In the genomic region with DNA sequence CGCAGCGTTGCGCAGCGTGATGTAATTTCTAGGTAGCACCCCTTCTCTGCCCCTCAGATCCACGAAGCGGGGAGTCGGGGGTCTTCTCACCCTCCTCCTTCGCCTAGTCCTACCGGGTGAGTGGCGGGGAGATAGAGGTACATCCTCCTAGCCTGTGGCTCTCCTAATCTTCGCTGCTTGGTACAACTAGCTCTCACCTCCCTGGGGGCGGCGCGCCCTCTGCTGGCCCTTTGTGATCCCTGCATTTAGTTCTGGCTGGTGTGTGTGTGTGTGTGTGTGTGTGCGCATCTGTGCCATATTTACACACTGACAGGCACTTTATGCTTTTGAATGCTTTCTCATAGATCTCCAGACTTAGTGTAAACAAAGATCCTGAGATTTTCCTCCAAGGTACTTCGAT, we compare ENCODE assay signal across 8 mouse cellular contexts. TPM values are rescaled to one million over a fixed set of nuclear protein-coding genes. Genes with fewer than 3 reads are reported as not detected.
A peak's percentile ranks its signal among the peaks of the same experiment; 100 is the strongest.
DNase-seq lines count a peak whose midpoint lies in the region; ATAC-seq and TF ChIP-seq lines count a peak whose summit lies in the region.

No protein-coding gene starts in this region.

- H3K4me2 ChIP-seq in forebrain, embryonic 13.5 days, result peak overlapping the region; percentile 94
- H3K4me2 ChIP-seq in heart, postnatal 0 days (ENCODE audit: low read depth, low read length), result peak overlapping the region; percentile 76
- peak overlapping the region; percentile 95 for H3K4me2 ChIP-seq in neural tube, embryonic 15.5 days

- H3K9me3 ChIP-seq in forebrain, embryonic 13.5 days (replicated peaks), result 0 out of 2 replicates have a peak, but pooled peaks cover 6% of the 10 kb centered on the region
- H3K9me3 ChIP-seq in heart, postnatal 0 days (replicated peaks; ENCODE audit: control insufficient read depth, low read length), result no peaks in the 10 kb centered on the region
- no peaks in the 10 kb centered on the region for H3K9me3 ChIP-seq in neural tube, embryonic 15.5 days (replicated peaks)

- DNase-seq in CD4-positive, CD25-positive, alpha-beta regulatory T cell, adult 2 months (ENCODE audit: low read depth, low spot score), result peak; percentile 86
- peak; percentile 42 for DNase-seq in c-Kit-positive CD71-positive TER-119-negative erythroid progenitor cells, embryonic 14.5 days (ENCODE audit: low read depth)
- peak; percentile 79 for DNase-seq in heart, postnatal 0 days (ENCODE audit: low spot score)
- peak; percentile 32 for DNase-seq in large intestine, adult 2 months (ENCODE audit: low read depth, low spot score)
- peak; percentile 68 to 75 for DNase-seq in lung, adult 18-20 months
- peak; percentile 92 for DNase-seq in testis, postnatal 10 days (ENCODE audit: low spot score)

- no peaks in the 10 kb centered on the region for H3K36me3 ChIP-seq in forebrain, embryonic 13.5 days (ENCODE audit: poor library complexity, severe bottlenecking)
- no peaks in the 10 kb centered on the region for H3K36me3 ChIP-seq in heart, postnatal 0 days (replicated peaks; ENCODE audit: control insufficient read depth, insufficient read depth, low read length)
- H3K36me3 ChIP-seq in neural tube, embryonic 15.5 days, result no peaks in the 10 kb centered on the region

- H3K27me3 ChIP-seq in forebrain, embryonic 13.5 days, result 0 out of 2 replicates have a peak, but pooled peaks cover 2% of the 10 kb centered on the region
- H3K27me3 ChIP-seq in heart, postnatal 0 days (ENCODE audit: control insufficient read depth, insufficient read depth, low read length), result peaks cover 46% of the 10 kb centered on the region
- 0 out of 2 replicates have a peak, but pooled peaks cover 6% of the 10 kb centered on the region for H3K27me3 ChIP-seq in neural tube, embryonic 15.5 days (replicated peaks)

- no peak for TF ChIP-seq EP300 in heart, postnatal 0 days (IDR thresholded peaks at IDR 0.05; ENCODE audit: low read depth)

- H3K9ac ChIP-seq in forebrain, embryonic 13.5 days, result peak overlapping the region; percentile 50; the same call in 1 of the 2 replicates
- H3K9ac ChIP-seq in heart, postnatal 0 days (replicated peaks; ENCODE audit: low read depth, low read length), result no peak overlapping the region
- H3K9ac ChIP-seq in neural tube, embryonic 15.5 days (replicated peaks), result no peak overlapping the region

- peak overlapping the region; percentile 71 for H3K4me3 ChIP-seq in forebrain, embryonic 13.5 days
- H3K4me3 ChIP-seq in heart, postnatal 0 days (ENCODE audit: low read depth, low read length), result peak overlapping the region; percentile 68; the same call in 1 of the 2 replicates
- peak overlapping the region; percentile 74 for H3K4me3 ChIP-seq in neural tube, embryonic 15.5 days (replicated peaks)

- WGBS in forebrain, embryonic 13.5 days, result 1% methylated on average over 16 of the region's 16 CpGs
- under 1% methylated on average over 16 of the region's 16 CpGs for WGBS in heart, postnatal 0 days
- WGBS in large intestine, adult 2 months, result 2% methylated on average over 16 of the region's 16 CpGs
- WGBS in neural tube, embryonic 15.5 days, result 1% methylated on average over 14 of the region's 16 CpGs

- peak; percentile 98 for TF ChIP-seq CTCF in heart, postnatal 0 days (IDR thresholded peaks at IDR 0.05; ENCODE audit: low read depth)

- H3K4me1 ChIP-seq in forebrain, embryonic 13.5 days, result peaks cover 18% of the 10 kb centered on the region
- H3K4me1 ChIP-seq in heart, postnatal 0 days (ENCODE audit: control insufficient read depth, insufficient read depth), result peaks cover 5% of the 10 kb centered on the region; the same call in 1 of the 2 replicates
- H3K4me1 ChIP-seq in neural tube, embryonic 15.5 days, result peaks cover 31% of the 10 kb centered on the region

- peak overlapping the region; percentile 95 for H3K27ac ChIP-seq in forebrain, embryonic 13.5 days
- H3K27ac ChIP-seq in heart, postnatal 0 days (ENCODE audit: low read depth), result no peak overlapping the region
- peak overlapping the region; percentile 90 for H3K27ac ChIP-seq in neural tube, embryonic 15.5 days (replicated peaks)

- peak; percentile 78 for ATAC-seq in forebrain, embryonic 13.5 days
- peak; percentile 73 for ATAC-seq in heart, postnatal 0 days (ENCODE audit: insufficient read depth, low read depth)
- peak; percentile 81 for ATAC-seq in neural tube, embryonic 15.5 days (ENCODE audit: low FRiP score)

RNA-seq across cellular contexts. Expression of a gene that starts 1.3 kb away (rescaled TPM):
- 2.6 and 3.3 TPM in 2 replicates for polyA plus RNA-seq in forebrain, embryonic 13.5 days (2015; fragmentation: Nextera tagmentation; extraction: Ambion mirVana)
- 0.85 TPM in 1 of 2 replicates, not detected in the other for total RNA-seq in heart, postnatal 0 days (2014; rRNA removed; ENCODE audit: low replicate concordance)
- 0.14 TPM in 1 of 2 replicates, not detected in the other for polyA plus RNA-seq in heart, postnatal 0 days (2015; fragmentation: Nextera tagmentation; extraction: Ambion mirVana)
- 1.2 and 1.4 TPM in 2 replicates for polyA plus RNA-seq in large intestine, adult 2 months (2012; rRNA removed)
- polyA plus RNA-seq in neural tube, embryonic 15.5 days (2015; fragmentation: Nextera tagmentation; extraction: Ambion mirVana), result 4.8 and 5.1 TPM in 2 replicates

Comparison
In these comparisons a context has a peak if more than half of its experiments do, and no peak if none do; other contexts are left out.
1. DNase-seq: peak in every context shown above with its lines; median percentile 92 in testis, postnatal 10 days; 86 in CD4-positive, CD25-positive, alpha-beta regulatory T cell, adult 2 months; 79 in heart, postnatal 0 days; 72 in lung, adult 18-20 months; 42 in c-Kit-positive CD71-positive TER-119-negative erythroid progenitor cells, embryonic 14.5 days; 32 in large intestine, adult 2 months.